Mouse (Mus musculus) kidney, embryonic 14.5 days (tissue): ENCODE results near the gene Fam189a2. TPM values are rescaled to one million over a fixed set of nuclear protein-coding genes. Genes with fewer than 3 reads are reported as not detected.

Source experiments
- ATAC-seq: fragments of 200-750 bp; cut with Nextera tagmentation; 2 replicates; pipeline ENCODE4 v1.8.0; 2017; ENCODE audit warnings: moderate number of reproducible peaks, mild to moderate bottlenecking, moderate TSS enrichment, moderate library complexity; ENCODE audit not compliant: low FRiP score, low TSS enrichment
- H3K27ac ChIP-seq: fragments of 300-500 bp; sonication (generic); 2 replicates; pipeline ENCODE4 v1.5.1; 2014; ENCODE audit warnings: low read depth, mild to moderate bottlenecking, low read length, moderate library complexity, mixed read lengths
- H3K27me3 ChIP-seq: fragments of 300-500 bp; sonication (generic); 2 replicates; pipeline ENCODE4 v1.6.1; 2014; ENCODE audit warnings: mild to moderate bottlenecking, low read length; ENCODE audit not compliant: control insufficient read depth, insufficient read depth
- H3K36me3 ChIP-seq: fragments of 300-500 bp; sonication (generic); 2 replicates; pipeline ENCODE4 v1.6.1; 2014; ENCODE audit warnings: low read length, mixed read lengths; ENCODE audit not compliant: control insufficient read depth, insufficient read depth
- H3K4me1 ChIP-seq: fragments of 300-500 bp; sonication (generic); 2 replicates; pipeline ENCODE4 v1.6.1; 2014; ENCODE audit warnings: low read length, mixed read lengths; ENCODE audit not compliant: control insufficient read depth, insufficient read depth
- H3K4me2 ChIP-seq: fragments of 300-500 bp; sonication (generic); replicated peaks from 2 replicates; pipeline ENCODE4 v1.6.1; 2014; ENCODE audit warnings: low read depth, mild to moderate bottlenecking, low read length
- H3K4me3 ChIP-seq: fragments of 300-500 bp; sonication (generic); 2 replicates; pipeline ENCODE4 v1.5.1; 2014; ENCODE audit warnings: mild to moderate bottlenecking, low read length
- H3K9ac ChIP-seq: fragments of 300-500 bp; sonication (generic); 2 replicates; pipeline ENCODE4 v1.6.1; 2014; ENCODE audit warnings: low read depth, mild to moderate bottlenecking, low read length, moderate library complexity
- H3K9me3 ChIP-seq: fragments of 300-500 bp; sonication (generic); 2 replicates; pipeline ENCODE4 v1.6.1; 2016; ENCODE audit warnings: low read length; ENCODE audit not compliant: control insufficient read depth
- WGBS: fragments of 180-500 bp; shearing (Covaris S2); extraction: QIAGEN DNeasy Blood & Tissue Kit; methylation state at CpG from one replicate; pipeline ENCODE4 v1.1.7; 2014; 5-methylcytosine and 5-hydroxymethylcytosine counted together
- polyA plus RNA-seq: library from polyadenylated mRNA; unstranded; fragments of >200 nt; fragmentation: Nextera tagmentation; extraction: Ambion mirVana; gene quantifications from 2 replicates; pipeline ENCODE4 v1.2.1, GENCODE M21; 2014

Fam189a2 gene
- polyA plus RNA-seq, 1 experiment from 2014 or later: 2.8 TPM

- ATAC-seq: no peak
- Histone ChIP-seq H3K27ac (no peak overlapping the region), H3K4me2 (no peak overlapping the region), H3K9me3 (no peaks in the 10 kb centered on the region), H3K4me1 (no peaks in the 10 kb centered on the region), H3K27me3 (no peaks in the 10 kb centered on the region), H3K36me3 (no peaks in the 10 kb centered on the region), H3K9ac (no peak overlapping the region), H3K4me3 (no peak overlapping the region)
- WGBS: 89% methylated on average over 10 of the region's 10 CpGs
These were observed 23.7 kb downstream of the Fam189a2 start for GRCm38 (mm10) chr19:24007002-24007637.

GRCm38 (mm10) chr19:23995766-23996399 is 34.9 kb downstream of the Fam189a2 start:
- no peak overlapping the region for H3K4me2 ChIP-seq
- ATAC-seq: 0 out of 2 replicates have a peak, but pooled peaks have one; percentile 39
- 69% methylated on average over 10 of the region's 10 CpGs for WGBS

DNA sequence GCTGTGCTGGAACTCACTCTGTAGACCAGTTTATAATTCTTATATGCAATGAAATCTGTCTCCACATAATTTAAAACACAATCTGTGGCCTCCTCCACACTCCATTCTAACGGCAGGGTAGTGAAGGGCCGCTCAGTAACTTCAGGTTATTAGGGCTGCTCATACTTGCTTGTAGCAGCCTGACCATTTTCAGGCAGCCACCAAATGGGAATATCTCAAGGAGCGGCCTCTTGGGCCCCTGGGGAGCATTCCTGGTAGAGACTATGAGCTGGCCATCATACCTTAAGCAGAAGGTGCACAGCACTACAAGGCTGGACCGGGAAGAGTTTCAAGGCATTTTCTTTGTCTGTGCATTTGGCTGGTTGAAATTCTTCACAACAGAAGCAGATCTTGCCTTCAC is 42.7 kb downstream of the Fam189a2 start:
- Histone ChIP-seq H3K9me3 (no peaks in the 10 kb centered on the region), H3K27me3 (no peaks in the 10 kb centered on the region), H3K4me1 (no peaks in the 10 kb centered on the region), H3K27ac (no peak overlapping the region), H3K36me3 (no peaks in the 10 kb centered on the region), H3K9ac (no peak overlapping the region), H3K4me2 (no peak overlapping the region), H3K4me3 (no peak overlapping the region)
- WGBS: 84% methylated on average over 4 of the region's 4 CpGs
- ATAC-seq: no peak

More at GRCm38 (mm10) chr19:23995766-23996399, 34.9 kb downstream of the Fam189a2 start:
- Histone ChIP-seq H3K9ac (no peak overlapping the region), H3K36me3 (no peaks in the 10 kb centered on the region), H3K9me3 (no peaks in the 10 kb centered on the region), H3K4me1 (no peaks in the 10 kb centered on the region), H3K4me3 (no peak overlapping the region), H3K27ac (no peak overlapping the region), H3K27me3 (no peaks in the 10 kb centered on the region)

GRCm38 (mm10) chr19:23987291-23987690 is 43.5 kb downstream of the Fam189a2 start:
- Histone ChIP-seq H3K27me3 (no peaks in the 10 kb centered on the region), H3K9me3 (no peaks in the 10 kb centered on the region), H3K4me1 (no peaks in the 10 kb centered on the region), H3K36me3 (no peaks in the 10 kb centered on the region), H3K27ac (no peak overlapping the region), H3K4me2 (no peak overlapping the region), H3K4me3 (no peak overlapping the region), H3K9ac (no peak overlapping the region)
- no peak for ATAC-seq
- whole genome bisulfite sequencing: 58% methylated on average over 2 of the region's 2 CpGs

DNA sequence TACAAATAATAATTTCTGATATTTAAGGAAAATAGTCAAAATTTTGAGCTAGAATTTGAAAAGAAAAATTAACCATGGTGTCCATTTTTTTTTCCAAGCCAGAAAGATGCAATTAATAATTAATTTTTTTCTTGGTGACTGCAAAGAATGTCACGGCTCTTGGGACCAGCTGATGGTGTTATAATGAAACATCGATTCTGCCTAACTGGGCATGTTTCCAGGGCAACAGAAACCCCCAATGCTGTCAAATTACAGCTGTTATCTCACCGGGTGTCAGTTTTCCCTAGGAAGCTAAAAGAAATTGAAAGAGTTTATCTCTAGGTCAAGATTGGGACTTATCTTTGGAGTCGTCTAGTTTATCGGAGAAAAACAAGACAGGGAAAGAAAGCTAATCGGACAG is 46.6 kb downstream of the Fam189a2 start:
- Histone ChIP-seq H3K4me3 (no peak overlapping the region), H3K9me3 (no peaks in the 10 kb centered on the region), H3K27ac (no peak overlapping the region), H3K4me2 (no peak overlapping the region), H3K27me3 (no peaks in the 10 kb centered on the region), H3K36me3 (no peaks in the 10 kb centered on the region), H3K9ac (no peak overlapping the region), H3K4me1 (no peaks in the 10 kb centered on the region)
- 69% methylated on average over 6 of the region's 6 CpGs for WGBS
- ATAC-seq: no peak

- Histone ChIP-seq H3K36me3 (no peaks in the 10 kb centered on the region), H3K9ac (no peak overlapping the region), H3K4me1 (no peaks in the 10 kb centered on the region), H3K9me3 (no peaks in the 10 kb centered on the region), H3K27ac (no peak overlapping the region), H3K4me3 (no peak overlapping the region), H3K4me2 (no peak overlapping the region), H3K27me3 (no peaks in the 10 kb centered on the region)
- WGBS: 66% methylated on average over 3 of the region's 3 CpGs
- no peak for ATAC-seq
These were observed 50.2 kb downstream of the Fam189a2 start for GRCm38 (mm10) chr19:23980598-23980997.

GRCm38 (mm10) chr19:23977901-23978443 is 52.8 kb downstream of the Fam189a2 start:
- ATAC-seq: no peak

GRCm38 (mm10) chr19:23972881-23973649 is 57.8 kb downstream of the Fam189a2 start:
- Histone ChIP-seq H3K4me3 (no peak overlapping the region), H3K4me2 (no peak overlapping the region), H3K27me3 (no peaks in the 10 kb centered on the region), H3K4me1 (peaks cover 9% of the 10 kb centered on the region), H3K27ac (no peak overlapping the region), H3K9ac (no peak overlapping the region), H3K36me3 (no peaks in the 10 kb centered on the region), H3K9me3 (no peaks in the 10 kb centered on the region)
- 57% methylated on average over 16 of the region's 16 CpGs for WGBS
- peak; percentile 68 for ATAC-seq

More at GRCm38 (mm10) chr19:23977901-23978443, 52.8 kb downstream of the Fam189a2 start:
- Histone ChIP-seq H3K4me3 (no peak overlapping the region), H3K9me3 (no peaks in the 10 kb centered on the region), H3K4me1 (peaks cover 5% of the 10 kb centered on the region), H3K36me3 (no peaks in the 10 kb centered on the region), H3K4me2 (no peak overlapping the region), H3K27ac (no peak overlapping the region), H3K27me3 (no peaks in the 10 kb centered on the region), H3K9ac (no peak overlapping the region)
- 53% methylated on average over 6 of the region's 6 CpGs for WGBS
